Mouse (Mus musculus): ENCODE measurements around the gene Plac1.
"Not testable (repeated sequence)": the region's sequence is repeated elsewhere in the genome, so short reads cannot be mapped to it uniquely, and the experiment has no call there.

Plac1 gene

DNA sequence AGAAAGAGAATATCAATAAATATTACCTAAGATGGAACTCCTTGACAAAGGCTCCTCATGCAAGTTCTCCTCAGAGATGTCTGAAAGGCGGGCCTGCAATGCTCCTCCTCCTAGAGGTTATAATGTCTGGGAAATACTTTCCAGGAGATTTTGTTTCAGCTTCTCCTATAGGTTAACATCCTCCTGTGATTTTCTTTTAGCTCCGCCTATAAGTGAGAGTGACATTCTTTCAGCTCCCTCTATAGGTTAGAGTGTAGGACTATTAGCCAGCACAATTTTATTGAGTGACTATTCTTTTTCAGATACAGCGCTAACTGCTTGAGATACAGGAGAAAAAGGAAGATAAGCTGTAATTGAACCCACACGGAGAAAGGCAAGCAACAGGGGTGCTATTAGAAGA lies at the start of gene Plac1:
Plac1 (minus strand) TSS at position 101 of the 400 bp plus-strand sequence.
- in situ Hi-C loops (cut with MseI, MboI) = loop anchor here in 1 of 2 experiments (10.0 kb wide), 1 partner anchor 215 kb away; no protein-coding TSS in a partner anchor

DNA sequence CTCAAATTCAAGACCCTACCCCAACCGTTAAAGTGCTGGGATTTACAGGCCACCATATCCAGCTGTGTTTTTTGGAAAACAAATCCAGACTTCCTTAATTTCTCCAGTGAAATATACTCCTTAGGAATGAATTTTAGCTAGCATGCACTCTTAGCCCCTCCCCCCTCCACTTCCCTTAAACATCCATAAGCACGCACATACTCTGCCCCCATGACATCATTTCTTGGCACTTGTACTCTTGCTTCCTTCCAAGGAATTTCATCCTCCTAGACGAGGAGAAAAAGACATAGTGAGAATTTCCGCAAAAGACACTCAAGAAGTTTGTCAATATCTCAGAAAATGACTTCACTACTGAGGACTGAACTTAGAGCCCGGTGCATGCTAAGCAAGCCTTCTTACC lies 48.0 kb upstream of the Plac1 start:
- in situ Hi-C loops (cut with MseI, MboI) = no loop called here

DNA sequence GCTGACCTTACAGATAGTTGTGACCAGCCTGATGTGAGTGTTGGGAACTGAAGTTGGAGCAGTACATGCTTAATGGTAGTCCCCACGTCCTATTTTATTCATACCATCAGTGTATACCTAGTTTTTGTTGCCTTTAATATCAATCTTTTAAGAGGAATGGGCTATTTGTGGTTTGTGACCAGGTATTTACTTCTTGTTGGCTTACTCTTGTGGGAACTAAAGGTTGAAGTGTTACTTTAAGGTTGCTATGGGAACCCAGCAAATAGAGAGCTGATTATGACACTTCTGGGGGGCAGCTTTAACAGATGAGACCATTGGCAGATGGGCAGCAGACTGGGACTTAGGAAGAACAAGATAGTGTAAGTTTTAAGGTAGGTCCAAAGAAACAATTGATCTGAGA lies 33.2 kb upstream of the Plac1 start, which contains the start of gene Fam122c:
Fam122c (plus strand) TSS at position 301 of the 400 bp plus-strand sequence.
- in situ Hi-C loops (cut with MseI, MboI) = no loop called here

DNA sequence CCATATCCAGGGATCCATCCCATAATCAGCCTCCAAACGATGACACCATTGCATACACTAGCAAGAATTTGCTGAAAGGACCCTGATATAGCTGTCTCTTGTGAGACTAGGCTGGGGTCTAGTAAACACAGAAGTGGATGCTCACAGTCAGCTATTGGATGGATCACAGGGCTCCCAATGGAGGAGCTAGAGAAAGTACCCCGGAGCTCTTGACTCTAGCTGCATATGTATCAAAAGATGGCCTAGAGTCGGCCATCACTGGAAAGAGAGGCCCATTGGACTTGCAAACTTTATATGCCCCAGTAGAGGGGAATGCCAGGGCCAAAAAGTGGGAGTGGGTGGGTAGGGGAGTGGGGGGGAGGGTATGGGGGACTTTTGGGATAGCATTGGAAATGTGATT lies 31.7 kb upstream of the Plac1 start:
- in situ Hi-C loops (cut with MseI, MboI) = not testable (repeated sequence)

- in situ Hi-C loops (cut with MseI, MboI) = no loop called here
Observed at GRCm38 (mm10) chrX:53270063-53270432, 30.1 kb upstream of the Plac1 start.

DNA sequence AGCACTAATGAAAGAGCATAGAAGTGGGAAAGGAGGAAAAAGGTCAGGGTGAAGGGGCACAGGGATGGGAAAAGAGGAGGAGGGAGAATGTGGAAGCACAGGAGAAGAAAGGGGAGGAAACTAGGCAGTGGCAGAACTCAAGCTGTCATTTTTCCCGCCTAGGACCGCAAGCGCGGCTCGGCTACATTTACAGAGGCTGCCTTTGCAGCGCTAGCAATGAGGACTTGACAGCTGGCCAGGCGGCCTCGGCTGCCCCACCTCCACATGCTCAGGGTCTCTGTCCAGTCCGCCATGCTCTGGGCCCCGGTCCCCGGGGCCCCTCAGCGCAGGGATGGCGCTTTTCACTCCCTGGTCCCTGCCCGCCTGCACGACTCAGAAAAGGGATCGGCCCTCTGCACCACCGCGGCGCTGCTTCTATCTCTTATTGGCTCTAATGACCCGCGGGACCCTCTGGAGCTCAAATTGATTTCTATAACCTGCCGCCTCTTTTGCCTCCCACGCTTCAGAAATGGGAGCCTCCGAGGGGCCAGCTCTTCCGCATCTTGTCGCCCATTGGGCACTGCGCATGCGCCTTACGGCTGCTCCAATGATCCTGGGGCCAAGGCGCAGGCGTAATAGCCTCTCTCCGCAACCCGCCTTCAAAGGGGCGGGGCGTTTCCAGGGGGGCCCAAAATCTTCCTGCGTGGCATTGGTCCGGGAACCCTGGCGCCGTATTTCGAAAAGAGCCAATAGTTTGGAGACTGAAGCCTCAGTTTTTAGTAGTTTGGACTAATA lies 29.6 kb upstream of the Plac1 start, which contains the start of gene Fam122b:
Fam122b (minus strand) TSS at position 517 of the 774 bp plus-strand sequence.
- in situ Hi-C loops (cut with MseI, MboI) = no loop called here

GRCm38 (mm10) chrX:53268856-53269255 lies 28.9 kb upstream of the Plac1 start:
- in situ Hi-C loops (cut with MseI, MboI) = no loop called here

- in situ Hi-C loops (cut with MseI, MboI) = no loop called here
Observed at GRCm38 (mm10) chrX:53266186-53266585, 26.3 kb upstream of the Plac1 start.

- in situ Hi-C loops (cut with MseI, MboI) = loop anchor here in 1 of 2 experiments (10.0 kb wide), 1 partner anchor 240 kb away; no protein-coding TSS in a partner anchor
Observed at GRCm38 (mm10) chrX:53255195-53255594, 15.3 kb upstream of the Plac1 start.

DNA sequence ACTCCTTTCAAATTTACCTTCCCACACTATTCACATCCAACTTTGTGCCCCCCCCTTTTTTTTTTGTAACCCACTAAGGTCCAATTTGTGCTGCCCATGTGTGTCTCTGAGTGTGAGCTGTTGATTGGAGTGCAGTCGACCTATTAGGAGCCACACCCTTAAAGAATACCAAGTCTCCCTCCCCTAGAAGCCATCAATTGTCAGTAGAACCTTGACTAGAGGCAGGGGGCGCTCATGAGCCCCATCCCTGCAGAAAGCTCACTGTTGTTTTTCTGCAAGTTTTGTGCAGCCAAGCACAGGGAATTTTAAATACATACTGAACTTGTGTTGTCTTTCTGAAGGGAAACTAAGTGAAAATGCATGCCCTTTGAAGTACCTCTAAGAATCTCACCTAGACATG lies 1.9 kb downstream of the Plac1 start:
- in situ Hi-C loops (cut with MseI, MboI) = no loop called here

- in situ Hi-C loops (cut with MseI, MboI) = no loop called here
Observed at GRCm38 (mm10) chrX:53236404-53236803, 3.5 kb downstream of the Plac1 start.

- in situ Hi-C loops (cut with MseI, MboI) = no loop called here
Observed at GRCm38 (mm10) chrX:53233689-53234088, 6.2 kb downstream of the Plac1 start.

GRCm38 (mm10) chrX:53231965-53232364 lies 7.9 kb downstream of the Plac1 start:
- in situ Hi-C loops (cut with MseI, MboI) = no loop called here

GRCm38 (mm10) chrX:53224353-53224944 lies 15.5 kb downstream of the Plac1 start:
- in situ Hi-C loops (cut with MseI, MboI) = no loop called here

GRCm38 (mm10) chrX:53220855-53221254 lies 19.1 kb downstream of the Plac1 start:
- in situ Hi-C loops (cut with MseI, MboI) = no loop called here

GRCm38 (mm10) chrX:53214557-53215229 lies 25.2 kb downstream of the Plac1 start:
- in situ Hi-C loops (cut with MseI, MboI) = no loop called here

DNA sequence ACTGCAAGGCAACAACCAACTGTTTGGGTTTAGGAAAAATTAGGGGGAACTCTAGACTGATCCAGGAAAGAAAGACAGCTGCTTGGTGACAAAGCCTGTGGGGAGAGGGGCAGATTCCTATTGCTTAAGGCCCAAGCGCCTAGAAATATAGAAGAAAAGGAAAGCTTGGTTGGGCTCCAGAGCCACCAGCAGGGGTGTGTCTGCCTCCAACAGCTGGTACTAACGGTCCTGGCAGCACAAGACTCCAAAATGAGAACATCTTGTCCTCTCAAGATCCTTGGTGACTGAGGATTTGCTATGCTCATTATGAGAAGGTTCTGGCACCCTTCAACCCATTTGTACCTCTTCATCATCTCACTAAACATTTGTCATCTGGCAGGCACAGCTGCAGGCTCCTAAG lies 26.1 kb downstream of the Plac1 start:
- in situ Hi-C loops (cut with MseI, MboI) = no loop called here

DNA sequence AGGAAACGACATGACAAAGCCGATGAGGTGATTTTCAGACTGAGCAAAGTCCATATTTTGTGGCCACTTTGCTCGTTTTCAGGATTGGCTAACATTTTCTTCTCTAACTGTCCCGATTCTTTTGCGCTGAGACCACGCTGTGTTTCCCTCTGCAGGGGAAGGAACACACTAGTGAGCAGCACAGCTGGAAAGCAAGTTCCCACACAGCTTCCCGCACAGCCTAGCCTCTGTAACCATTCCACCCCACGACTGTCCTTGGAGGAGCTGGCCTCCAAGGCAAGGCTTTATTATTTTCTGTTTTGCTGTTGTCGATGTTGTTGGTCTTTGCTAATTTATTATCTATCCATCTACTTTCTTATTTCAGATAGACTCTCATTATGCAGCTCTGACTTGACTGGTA lies 27.4 kb downstream of the Plac1 start:
- in situ Hi-C loops (cut with MseI, MboI) = no loop called here

DNA sequence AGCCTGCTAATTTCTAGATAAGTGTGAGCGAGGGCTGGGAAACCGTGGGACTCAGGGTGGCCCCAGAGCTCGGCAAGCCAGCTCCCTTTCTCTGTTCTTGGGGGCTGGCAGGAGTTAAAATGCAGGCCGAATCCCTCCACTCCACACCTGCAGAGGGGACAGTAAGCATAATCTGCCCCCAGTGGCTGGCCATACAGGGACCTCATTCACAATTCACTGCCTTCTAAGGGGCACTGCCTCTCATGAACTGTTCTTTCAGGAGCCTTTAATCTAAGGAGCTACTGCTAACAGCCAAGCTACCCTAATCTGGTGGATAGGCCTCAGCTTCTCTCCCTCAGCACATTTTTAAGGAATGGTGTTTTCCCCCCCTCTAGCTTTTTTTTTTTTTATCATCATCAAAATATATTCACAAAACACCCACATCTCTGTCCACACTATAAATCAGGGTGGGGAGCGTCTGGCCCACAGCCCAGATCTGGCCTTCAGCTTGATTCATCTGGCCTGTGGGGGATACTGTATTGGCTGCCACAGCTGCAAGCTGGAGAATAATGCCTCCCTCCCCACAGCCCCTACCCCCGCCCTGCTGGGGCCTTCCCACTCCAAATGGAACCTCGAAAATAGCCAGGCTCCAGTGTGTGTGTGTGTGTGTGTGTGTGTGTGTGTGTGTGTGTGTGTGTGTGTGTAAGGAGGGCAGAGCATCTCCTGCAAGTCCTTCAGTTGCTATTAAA lies 28.0 kb downstream of the Plac1 start:
- in situ Hi-C loops (cut with MseI, MboI) = no loop called here

GRCm38 (mm10) chrX:53209431-53209830 lies 30.5 kb downstream of the Plac1 start:
- in situ Hi-C loops (cut with MseI, MboI) = no loop called here

GRCm38 (mm10) chrX:53204690-53205311 lies 35.1 kb downstream of the Plac1 start:
- in situ Hi-C loops (cut with MseI, MboI) = no loop called here
